Mouse (Mus musculus) hindbrain, embryonic 10.5 days (tissue): Measurements from ENCODE around the gene Cep83. TPM values are rescaled to one million over a fixed set of nuclear protein-coding genes. Genes with fewer than 3 reads are reported as not detected.
A peak's percentile ranks its signal among the peaks of the same experiment; 100 is the strongest.

Experiments
- DNase-seq: peaks from one replicate; pipeline ENCODE4 v3.0.0-alpha.2; 2017; ENCODE audit warnings: low spot score
- H3K27ac ChIP-seq: fragments of 300-500 bp; sonication (generic); 2 replicates; pipeline ENCODE4 v1.5.1; 2016; ENCODE audit warnings: mild to moderate bottlenecking, moderate library complexity
- H3K27me3 ChIP-seq: fragments of 300-500 bp; sonication (generic); 2 replicates; pipeline ENCODE4 v1.6.1; 2016; ENCODE audit warnings: mild to moderate bottlenecking; ENCODE audit not compliant: poor library complexity, insufficient read depth, severe bottlenecking
- H3K36me3 ChIP-seq: fragments of 300-500 bp; sonication (generic); 2 replicates; pipeline ENCODE4 v1.6.1; 2016; ENCODE audit warnings: mild to moderate bottlenecking, moderate library complexity
- H3K4me1 ChIP-seq: fragments of 300-500 bp; sonication (generic); replicated peaks from 2 replicates; pipeline ENCODE4 v1.6.1; 2016; ENCODE audit warnings: mild to moderate bottlenecking
- H3K4me3 ChIP-seq: fragments of 300-500 bp; sonication (generic); 2 replicates; pipeline ENCODE4 v1.5.1; 2016; ENCODE audit warnings: mild to moderate bottlenecking, moderate library complexity
- H3K9me3 ChIP-seq: fragments of 300-500 bp; sonication (generic); 2 replicates; pipeline ENCODE4 v1.6.1; 2016; ENCODE audit warnings: mild to moderate bottlenecking, moderate library complexity
- WGBS: fragments of 180-500 bp; shearing (Covaris S2); methylation state at CpG from one replicate; pipeline ENCODE4 v1.1.7; 2016; 5-methylcytosine and 5-hydroxymethylcytosine counted together
- polyA plus RNA-seq: library from polyadenylated mRNA; unstranded; fragments of >200 nt; fragmentation: Nextera tagmentation; extraction: Ambion mirVana; gene quantifications from 2 replicates; pipeline ENCODE4 v1.2.1, GENCODE M21; 2016

Cep83 gene
- polyA plus RNA-seq, 1 experiment from 2014 or later = 14.4 TPM

GRCm38 (mm10) chr10:94811907-94812851 is 123.7 kb downstream of the Cep83 start:
- 66% methylated on average over 17 of the region's 17 CpGs for WGBS

DNA sequence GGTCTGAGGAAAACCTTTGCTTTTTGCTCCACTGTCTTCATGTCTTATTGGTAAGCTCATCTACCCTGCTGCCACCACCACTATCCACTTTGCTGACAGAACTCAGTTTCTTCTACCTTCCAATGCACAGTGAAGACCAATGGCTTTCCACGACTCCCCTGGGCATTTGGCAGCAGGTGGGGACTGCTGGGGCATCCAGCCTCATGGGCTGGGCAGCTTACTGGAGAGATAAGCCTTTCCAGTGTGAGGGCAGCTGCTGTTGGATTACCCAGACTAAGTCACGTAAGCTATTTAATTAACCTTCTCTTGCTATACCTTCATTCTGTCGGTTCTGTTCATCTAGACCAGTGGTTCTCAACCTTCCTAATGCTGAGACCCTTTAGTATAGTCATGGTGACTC is 129.7 kb downstream of the Cep83 start:
- H3K27me3 ChIP-seq = no peaks in the 10 kb centered on the region
- H3K36me3 ChIP-seq = no peaks in the 10 kb centered on the region
- H3K4me1 ChIP-seq = 0 out of 2 replicates have a peak, but pooled peaks cover 10% of the 10 kb centered on the region
- H3K27ac ChIP-seq = no peak overlapping the region
- no peak for DNase-seq
- no peak overlapping the region for H3K4me3 ChIP-seq
- H3K9me3 ChIP-seq = no peaks in the 10 kb centered on the region
- 90% methylated on average over 3 of the region's 3 CpGs for WGBS

More at GRCm38 (mm10) chr10:94811907-94812851, 123.7 kb downstream of the Cep83 start:
- no peak overlapping the region for H3K4me3 ChIP-seq
- H3K27me3 ChIP-seq = no peaks in the 10 kb centered on the region; the same call in 1 of the 2 replicates
- no peaks in the 10 kb centered on the region for H3K36me3 ChIP-seq
- H3K9me3 ChIP-seq = no peaks in the 10 kb centered on the region
- no peak overlapping the region; the same call in 1 of the 2 replicates for H3K27ac ChIP-seq
- peaks cover 24% of the 10 kb centered on the region for H3K4me1 ChIP-seq
- DNase-seq = no peak

GRCm38 (mm10) chr10:94818781-94819665 is 130.6 kb downstream of the Cep83 start:
- Histone ChIP-seq H3K36me3 (no peaks in the 10 kb centered on the region), H3K4me3 (no peak overlapping the region), H3K27me3 (no peaks in the 10 kb centered on the region), H3K9me3 (no peaks in the 10 kb centered on the region), H3K4me1 (0 out of 2 replicates have a peak, but pooled peaks cover 8% of the 10 kb centered on the region), H3K27ac (no peak overlapping the region)
- no peak for DNase-seq
- 87% methylated on average over 17 of the region's 17 CpGs for WGBS

DNA sequence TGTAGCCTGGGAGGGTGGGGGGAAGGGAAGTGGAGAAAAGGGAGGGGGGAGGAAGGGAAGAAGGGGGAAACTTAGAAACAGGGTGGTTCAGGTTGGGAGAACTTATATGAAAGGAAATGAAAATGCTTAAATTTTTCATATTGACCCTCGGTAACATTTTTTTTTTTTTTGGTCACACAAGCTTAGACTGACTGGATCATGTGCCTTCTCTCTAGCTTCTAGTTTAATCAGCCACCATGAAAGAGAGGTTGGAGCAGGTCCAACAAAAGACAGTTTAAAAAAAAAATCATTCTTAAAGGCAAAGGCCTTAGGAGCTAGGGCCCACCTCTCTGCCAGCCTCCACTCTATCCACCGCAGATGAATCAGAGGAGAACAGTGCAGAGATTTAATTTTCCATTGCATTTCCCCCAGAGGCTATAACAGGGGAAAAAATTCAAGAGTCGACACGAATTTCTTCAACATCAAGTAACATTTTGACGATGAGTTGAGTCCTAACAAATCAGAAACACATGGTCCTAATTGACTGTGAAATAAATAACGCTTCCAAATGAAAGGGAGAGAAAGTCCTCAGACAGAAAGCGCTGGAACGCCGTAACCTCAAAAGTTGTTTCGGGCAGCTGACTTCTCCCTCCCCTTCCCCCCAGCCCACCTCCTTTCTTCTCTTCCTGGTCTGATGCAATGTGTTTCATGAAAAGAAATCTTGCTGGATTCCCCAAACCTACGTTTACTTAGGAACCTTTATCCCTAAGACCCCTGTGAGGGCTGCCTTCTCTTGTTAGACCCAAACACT is 135.7 kb downstream of the Cep83 start:
- peaks cover 12% of the 10 kb centered on the region; the same call in 1 of the 2 replicates for H3K4me1 ChIP-seq
- no peaks in the 10 kb centered on the region for H3K27me3 ChIP-seq
- H3K36me3 ChIP-seq = peaks cover 18% of the 10 kb centered on the region
- no peak for DNase-seq
- no peak overlapping the region for H3K4me3 ChIP-seq
- 67% methylated on average over 11 of the region's 11 CpGs for WGBS
- 0 out of 2 replicates have a peak overlapping the region, but pooled peaks have one; percentile 12 for H3K27ac ChIP-seq
- no peaks in the 10 kb centered on the region for H3K9me3 ChIP-seq

GRCm38 (mm10) chr10:94825951-94826350 is 137.5 kb downstream of the Cep83 start:
- no peak overlapping the region for H3K4me3 ChIP-seq
- H3K36me3 ChIP-seq = peaks cover 18% of the 10 kb centered on the region
- peaks cover 6% of the 10 kb centered on the region; the same call in 1 of the 2 replicates for H3K4me1 ChIP-seq
- H3K27ac ChIP-seq = no peak overlapping the region
- H3K9me3 ChIP-seq = no peaks in the 10 kb centered on the region
- DNase-seq = no peak
- H3K27me3 ChIP-seq = no peaks in the 10 kb centered on the region
- 88% methylated on average over 2 of the region's 2 CpGs for WGBS

- Histone ChIP-seq H3K36me3 (peaks cover 21% of the 10 kb centered on the region), H3K4me3 (no peak overlapping the region), H3K4me1 (peaks cover 6% of the 10 kb centered on the region; the same call in 1 of the 2 replicates), H3K27me3 (no peaks in the 10 kb centered on the region), H3K27ac (no peak overlapping the region), H3K9me3 (no peaks in the 10 kb centered on the region)
- no peak for DNase-seq
- WGBS = 93% methylated on average over 12 of the region's 12 CpGs
Observed at GRCm38 (mm10) chr10:94826436-94826835, 138.0 kb downstream of the Cep83 start.

DNA sequence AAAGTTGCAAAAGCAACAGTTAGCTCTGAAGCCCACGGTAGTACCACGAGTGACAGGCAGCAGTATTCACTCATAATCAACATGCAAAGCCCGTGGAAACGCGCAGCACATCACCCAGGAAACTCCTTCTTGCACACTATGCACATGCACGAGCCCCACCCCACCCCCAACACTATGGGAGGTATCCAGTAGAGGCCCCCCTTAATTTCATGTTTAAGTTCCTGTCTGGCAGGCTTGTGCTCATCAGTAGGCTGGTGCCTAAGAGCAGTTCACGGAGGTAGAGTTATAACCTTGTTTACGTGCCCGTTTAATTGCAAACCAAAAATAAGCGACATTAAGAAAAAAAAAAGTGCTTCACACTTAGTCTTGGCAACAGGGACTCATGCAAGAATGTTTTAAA is 138.9 kb downstream of the Cep83 start:
- Histone ChIP-seq H3K4me1 (peaks cover 6% of the 10 kb centered on the region; the same call in 1 of the 2 replicates), H3K36me3 (peaks cover 26% of the 10 kb centered on the region), H3K27me3 (no peaks in the 10 kb centered on the region), H3K4me3 (no peak overlapping the region), H3K27ac (no peak overlapping the region), H3K9me3 (no peaks in the 10 kb centered on the region)
- no peak for DNase-seq
- WGBS = 90% methylated on average over 10 of the region's 10 CpGs

DNA sequence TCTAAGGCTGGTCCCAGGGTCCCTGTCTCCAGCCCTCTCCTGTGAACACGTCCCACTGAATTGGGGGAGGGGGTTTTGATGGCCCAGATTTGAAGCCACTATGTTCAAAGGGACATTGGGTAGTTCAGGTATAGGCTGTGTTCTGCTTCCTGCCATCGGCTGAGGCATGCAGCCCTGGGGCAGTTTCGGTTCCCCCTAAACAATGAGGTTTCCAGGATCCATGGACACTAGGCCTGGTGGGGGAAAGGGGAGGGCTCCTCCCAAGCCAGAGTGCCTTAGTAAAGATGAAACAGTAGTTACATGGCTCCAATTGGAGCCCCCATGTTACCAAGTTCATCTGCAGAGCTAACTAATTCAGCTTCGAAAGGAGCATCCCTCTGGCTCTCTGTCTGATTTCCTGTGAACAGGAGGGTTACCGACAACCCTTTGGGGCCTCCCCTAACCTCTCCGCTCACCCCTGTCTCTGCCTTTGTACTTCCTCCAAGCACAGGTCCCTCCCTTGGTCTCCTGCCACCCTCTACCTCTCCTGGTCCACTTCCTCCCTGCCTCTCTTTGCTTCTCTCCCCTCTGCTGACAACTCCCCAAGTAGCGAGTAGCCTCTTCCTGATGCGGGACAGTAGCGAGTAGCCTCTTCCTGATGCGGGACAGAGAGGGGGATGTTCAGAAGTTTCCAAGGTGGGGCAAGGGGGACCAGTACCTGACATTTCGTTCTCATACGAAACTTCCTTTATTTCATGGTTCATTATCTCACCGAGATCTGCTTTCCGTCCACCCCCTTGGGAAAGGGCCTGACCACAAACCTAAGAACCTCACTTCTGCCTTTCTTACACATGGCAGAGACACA is 139.7 kb downstream of the Cep83 start:
- 87% methylated on average over 14 of the region's 14 CpGs for WGBS

DNA sequence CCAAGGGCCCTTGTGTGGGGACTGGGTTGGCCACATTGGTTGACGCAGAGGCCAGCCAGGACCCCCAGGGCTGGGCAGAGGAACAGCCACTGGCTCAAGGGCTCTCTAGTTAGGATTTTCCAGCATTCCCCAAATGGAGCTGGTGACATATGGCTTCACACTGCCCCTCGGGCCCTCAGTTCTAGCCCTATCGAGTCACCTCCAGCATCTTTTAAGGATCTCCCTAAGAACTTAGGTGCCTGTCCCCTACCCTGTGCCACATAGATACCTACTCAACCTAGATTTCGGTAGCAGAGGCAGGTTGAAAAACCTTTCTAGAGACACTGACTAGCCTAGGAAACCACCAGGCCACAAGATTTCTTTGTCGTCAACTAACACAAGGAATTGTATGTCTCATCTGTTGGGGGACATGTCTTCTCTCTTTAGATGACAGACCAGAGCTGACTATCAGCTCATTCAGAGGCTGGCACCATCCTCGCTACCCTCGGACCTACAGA is 140.3 kb downstream of the Cep83 start:
- 93% methylated on average over 7 of the region's 7 CpGs for WGBS
- Histone ChIP-seq H3K27ac (no peak overlapping the region), H3K4me1 (peaks cover 6% of the 10 kb centered on the region; the same call in 1 of the 2 replicates), H3K36me3 (peaks cover 35% of the 10 kb centered on the region), H3K27me3 (no peaks in the 10 kb centered on the region), H3K4me3 (no peak overlapping the region), H3K9me3 (no peaks in the 10 kb centered on the region)
- no peak for DNase-seq

More for the DNA sequence above, 139.7 kb downstream of the Cep83 start:
- Histone ChIP-seq H3K36me3 (peaks cover 34% of the 10 kb centered on the region), H3K4me1 (peaks cover 6% of the 10 kb centered on the region; the same call in 1 of the 2 replicates), H3K27ac (no peak overlapping the region), H3K4me3 (no peak overlapping the region), H3K9me3 (no peaks in the 10 kb centered on the region), H3K27me3 (no peaks in the 10 kb centered on the region)
- DNase-seq = no peak

GRCm38 (mm10) chr10:94829407-94829806 is 141.0 kb downstream of the Cep83 start:
- WGBS = 92% methylated on average over 6 of the region's 6 CpGs
- DNase-seq = no peak
- Histone ChIP-seq H3K27me3 (no peaks in the 10 kb centered on the region), H3K36me3 (peaks cover 35% of the 10 kb centered on the region), H3K9me3 (no peaks in the 10 kb centered on the region), H3K4me1 (peaks cover 6% of the 10 kb centered on the region; the same call in 1 of the 2 replicates), H3K4me3 (no peak overlapping the region), H3K27ac (no peak overlapping the region)

DNA sequence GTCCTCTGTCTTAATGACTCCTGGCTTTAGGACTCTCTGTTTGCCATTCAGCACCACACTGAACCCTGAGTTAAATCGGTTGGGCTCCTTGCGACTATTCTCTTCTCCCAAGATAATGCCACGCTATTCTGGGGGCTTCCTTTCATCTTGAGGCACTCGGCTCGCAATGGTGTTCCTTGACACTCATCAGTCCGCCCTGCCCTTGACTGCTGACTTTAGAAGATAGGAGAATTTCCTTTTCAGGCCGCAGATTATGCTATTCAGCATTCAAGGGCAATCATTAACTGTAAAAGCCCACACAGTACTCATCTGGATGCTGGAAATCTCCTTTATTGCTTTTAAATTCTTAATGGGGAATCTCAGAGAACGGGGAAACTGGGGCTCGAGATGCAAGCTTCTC is 147.4 kb downstream of the Cep83 start:
- H3K27ac ChIP-seq = no peak overlapping the region
- no peaks in the 10 kb centered on the region for H3K9me3 ChIP-seq
- WGBS = 85% methylated on average over 9 of the region's 9 CpGs
- peaks cover 17% of the 10 kb centered on the region; the same call in 1 of the 2 replicates for H3K36me3 ChIP-seq
- DNase-seq = no peak
- no peaks in the 10 kb centered on the region for H3K27me3 ChIP-seq
- H3K4me1 ChIP-seq = no peaks in the 10 kb centered on the region
- H3K4me3 ChIP-seq = no peak overlapping the region
